Mouse (Mus musculus) liver, embryonic 13.5 days (tissue): ENCODE data around the gene Rangrf. TPM values are rescaled to one million over a fixed set of nuclear protein-coding genes. Genes with fewer than 3 reads are reported as not detected.
"Not testable (repeated sequence)": the region's sequence is repeated elsewhere in the genome, so short reads cannot be mapped to it uniquely, and the experiment has no call there.

Source experiments
- ATAC-seq: fragments of 200-750 bp; cut with Nextera tagmentation; 2 replicates; pipeline ENCODE4 v1.8.0; 2017; ENCODE audit warnings: low read depth, mild to moderate bottlenecking, moderate number of reproducible peaks, moderate library complexity
- DNase-seq: peaks from one replicate; pipeline ENCODE4 v3.0.0; 2022
- H3K27ac ChIP-seq: fragments of 300-500 bp; sonication (generic); 2 replicates; pipeline ENCODE4 v1.5.1; 2015; ENCODE audit warnings: moderate library complexity, mild to moderate bottlenecking, inconsistent platforms
- H3K27me3 ChIP-seq: fragments of 300-500 bp; sonication (generic); 2 replicates; pipeline ENCODE4 v1.6.1; 2015; ENCODE audit warnings: mild to moderate bottlenecking, inconsistent platforms
- H3K36me3 ChIP-seq: fragments of 300-500 bp; sonication (generic); 2 replicates; pipeline ENCODE4 v1.6.1; 2015; ENCODE audit warnings: mild to moderate bottlenecking, inconsistent platforms
- H3K4me1 ChIP-seq: fragments of 300-500 bp; sonication (generic); replicated peaks from 2 replicates; pipeline ENCODE4 v1.6.1; 2015; ENCODE audit warnings: inconsistent platforms
- H3K4me2 ChIP-seq: fragments of 300-500 bp; sonication (generic); 2 replicates; pipeline ENCODE4 v1.6.1; 2015; ENCODE audit warnings: inconsistent platforms, mild to moderate bottlenecking, moderate library complexity
- H3K4me3 ChIP-seq: fragments of 300-500 bp; sonication (generic); replicated peaks from 2 replicates; pipeline ENCODE4 v1.5.1; 2015; ENCODE audit warnings: mild to moderate bottlenecking, inconsistent platforms
- H3K9ac ChIP-seq: fragments of 300-500 bp; sonication (generic); 2 replicates; pipeline ENCODE4 v1.6.1; 2015; ENCODE audit warnings: mild to moderate bottlenecking, inconsistent platforms
- H3K9me3 ChIP-seq: fragments of 300-500 bp; sonication (generic); replicated peaks from 2 replicates; pipeline ENCODE4 v1.6.1; 2016; ENCODE audit warnings: inconsistent platforms
- WGBS: fragments of 180-500 bp; shearing (Covaris S2); methylation state at CpG from one replicate; pipeline ENCODE4 v1.1.7; 2015; ENCODE audit not compliant: insufficient replicate concordance; 5-methylcytosine and 5-hydroxymethylcytosine counted together
- polyA plus RNA-seq: library from polyadenylated mRNA; unstranded; fragments of >200 nt; fragmentation: Nextera tagmentation; extraction: Ambion mirVana; gene quantifications from 2 replicates; pipeline ENCODE4 v1.2.1, GENCODE M21; 2015

The Rangrf gene
- polyA plus RNA-seq, 1 experiment from 2014 or later, result 52.4 TPM

DNA sequence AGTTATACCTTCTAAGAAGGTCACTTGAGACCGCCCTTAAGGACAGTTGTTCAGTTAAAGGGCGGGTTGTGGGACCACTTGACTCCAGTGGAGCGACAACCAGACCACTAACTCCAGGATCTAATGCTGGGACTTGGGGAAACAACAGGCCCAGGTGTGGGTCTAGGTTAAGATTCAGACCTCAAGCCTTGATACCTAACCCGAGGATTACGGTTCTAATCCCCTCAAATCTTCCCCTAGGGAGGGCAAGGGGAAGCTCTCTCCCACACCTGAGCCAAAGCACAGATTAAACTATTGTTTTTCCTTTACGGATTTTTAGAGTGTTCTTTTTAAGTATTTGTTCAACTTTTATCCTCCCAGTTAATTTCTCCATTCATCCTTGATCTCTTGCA lies 930 bp downstream of the Rangrf start:
- 38% methylated on average over 6 of the region's 6 CpGs for WGBS
- H3K36me3 ChIP-seq, result no peaks in the 10 kb centered on the region

GRCm38 (mm10) chr11:68973250-68974058 lies 1.5 kb downstream of the Rangrf start:
- Histone ChIP-seq H3K9ac (peak overlapping the region; percentile 50), H3K4me2 (peak overlapping the region; percentile 73), H3K4me3 (peak overlapping the region; percentile 57), H3K4me1 (peaks cover 32% of the 10 kb centered on the region), H3K27ac (0 out of 2 replicates have a peak overlapping the region, but pooled peaks have one; percentile 13)
- WGBS, result under 1% methylated on average over 38 of the region's 38 CpGs
- H3K9me3 ChIP-seq, H3K36me3 ChIP-seq, H3K27me3 ChIP-seq: not testable (repeated sequence)
- ATAC-seq (peak; percentile 87), DNase-seq (peak; percentile 83)

More for the DNA sequence above, 930 bp downstream of the Rangrf start:
- DNase-seq (no peak), ATAC-seq (no peak)
- peak overlapping the region; percentile 73 for H3K4me2 ChIP-seq
- H3K27ac ChIP-seq, result no peak overlapping the region
- peak overlapping the region; percentile 57 for H3K4me3 ChIP-seq
- no peaks in the 10 kb centered on the region for H3K9me3 ChIP-seq
- H3K27me3 ChIP-seq, result no peaks in the 10 kb centered on the region
- H3K9ac ChIP-seq, result peak overlapping the region; percentile 49; the same call in 1 of the 2 replicates
- H3K4me1 ChIP-seq, result peaks cover 27% of the 10 kb centered on the region

DNA sequence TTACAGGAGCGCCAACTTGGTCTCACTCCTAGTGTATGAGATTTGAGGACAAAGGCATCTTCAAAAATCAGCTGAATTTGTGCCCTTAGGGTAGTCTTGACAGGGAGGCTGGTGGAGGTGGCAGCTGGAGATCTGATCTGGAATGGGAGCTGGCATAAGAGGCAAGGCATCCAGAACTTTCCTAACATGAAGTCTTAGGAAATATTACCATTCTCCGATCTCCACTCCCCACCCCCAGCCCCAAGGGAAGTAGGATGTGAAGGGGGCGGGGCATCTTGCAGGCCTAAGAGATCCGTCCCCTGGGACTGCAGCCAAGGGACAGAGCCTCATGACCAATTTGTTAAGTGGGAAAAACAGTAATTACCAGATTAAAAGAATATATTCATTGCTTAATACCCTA lies 4.8 kb downstream of the Rangrf start:
- Histone ChIP-seq H3K4me2 (no peak overlapping the region), H3K36me3 (no peaks in the 10 kb centered on the region), H3K27me3 (no peaks in the 10 kb centered on the region), H3K4me3 (no peak overlapping the region), H3K9me3 (no peaks in the 10 kb centered on the region), H3K27ac (no peak overlapping the region; the same call in 1 of the 2 replicates), H3K4me1 (peaks cover 50% of the 10 kb centered on the region), H3K9ac (no peak overlapping the region)
- WGBS, result 81% methylated on average over 4 of the region's 4 CpGs
- DNase-seq (no peak), ATAC-seq (no peak)

GRCm38 (mm10) chr11:68968752-68969151 lies 6.2 kb downstream of the Rangrf start:
- H3K4me3 ChIP-seq, result no peak overlapping the region
- peaks cover 41% of the 10 kb centered on the region for H3K4me1 ChIP-seq
- no peaks in the 10 kb centered on the region for H3K27me3 ChIP-seq
- H3K4me2 ChIP-seq, result peak overlapping the region; percentile 95
- H3K27ac ChIP-seq, result no peak overlapping the region
- DNase-seq (no peak), ATAC-seq (no peak)
- H3K36me3 ChIP-seq, result no peaks in the 10 kb centered on the region
- 80% methylated on average over 11 of the region's 11 CpGs for WGBS
- peak overlapping the region; percentile 65 for H3K9ac ChIP-seq
- no peaks in the 10 kb centered on the region for H3K9me3 ChIP-seq

DNA sequence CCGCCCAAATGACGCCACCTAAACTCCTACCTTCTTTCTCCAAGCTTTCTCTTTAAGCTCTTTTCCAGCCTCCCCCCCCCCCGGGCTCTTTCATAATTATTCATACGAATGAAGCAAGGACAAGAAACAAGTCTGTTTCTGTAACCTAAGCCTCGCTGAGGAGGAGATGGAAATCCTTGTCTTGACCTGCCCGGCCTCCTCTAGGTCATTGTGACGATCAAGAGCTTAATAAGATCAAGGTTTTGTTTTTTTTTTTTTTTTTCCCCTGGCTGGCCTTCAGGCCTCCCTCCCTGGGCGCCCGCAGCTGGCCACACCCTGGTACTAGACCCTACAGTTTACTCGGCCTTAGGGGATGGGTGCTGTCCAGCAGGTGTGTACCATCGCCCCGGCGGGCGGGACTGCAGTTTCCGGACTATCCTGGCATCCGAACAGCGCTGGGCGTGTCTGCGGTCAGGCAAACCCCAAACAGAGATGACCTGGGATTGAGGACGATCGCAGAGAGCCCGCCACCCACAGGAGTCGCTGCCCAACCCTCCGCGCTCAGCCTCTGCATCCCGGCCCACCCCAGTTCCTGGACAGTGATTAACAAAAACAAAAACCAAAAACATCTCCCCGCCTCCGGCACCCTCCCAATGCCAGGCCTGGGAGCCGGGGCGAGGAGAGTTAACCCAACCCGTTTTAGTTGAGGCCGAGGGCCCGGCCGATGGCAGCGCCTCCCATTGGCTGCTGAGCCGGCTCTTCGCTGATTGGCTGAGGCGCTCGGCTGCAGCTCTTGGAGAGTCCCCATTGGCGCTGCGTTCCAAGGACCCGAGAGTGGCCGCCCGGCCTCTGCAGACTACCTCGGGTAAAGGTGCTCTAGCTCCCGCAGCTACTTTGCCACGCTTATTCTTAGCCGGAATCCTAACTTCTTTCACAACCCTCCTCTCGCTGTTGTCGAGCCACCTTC lies 7.4 kb downstream of the Rangrf start, which contains the start of gene Slc25a35:
TSS of gene Slc25a35 (plus strand) at position 795 of the 946 bp plus-strand sequence.
- peak; percentile 88 for DNase-seq
- H3K27me3 ChIP-seq, result no peaks in the 10 kb centered on the region
- peak within 1 kb of the TSS; percentile 67 for H3K9ac ChIP-seq
- no peaks in the 10 kb centered on the region for H3K9me3 ChIP-seq
- peak within 1 kb of the TSS; percentile 81 for H3K27ac ChIP-seq
- no peaks in the 10 kb centered on the region for H3K36me3 ChIP-seq
- H3K4me1 ChIP-seq, result peaks cover 36% of the 10 kb centered on the region
- ATAC-seq, result peak; percentile 97
- 2% methylated on average over 50 of the region's 50 CpGs for WGBS
- H3K4me3 ChIP-seq, result peak within 1 kb of the TSS; percentile 68
- peak within 1 kb of the TSS; percentile 95 for H3K4me2 ChIP-seq

GRCm38 (mm10) chr11:68966554-68966953 lies 8.4 kb downstream of the Rangrf start:
- Histone ChIP-seq H3K9ac (no peak overlapping the region), H3K27me3 (no peaks in the 10 kb centered on the region), H3K4me1 (peaks cover 34% of the 10 kb centered on the region), H3K9me3 (no peaks in the 10 kb centered on the region), H3K36me3 (no peaks in the 10 kb centered on the region), H3K27ac (no peak overlapping the region), H3K4me2 (peak overlapping the region; percentile 95), H3K4me3 (no peak overlapping the region)
- DNase-seq (no peak), ATAC-seq (no peak)
- WGBS, result 33% methylated on average over 1 of the region's 1 CpGs

DNA sequence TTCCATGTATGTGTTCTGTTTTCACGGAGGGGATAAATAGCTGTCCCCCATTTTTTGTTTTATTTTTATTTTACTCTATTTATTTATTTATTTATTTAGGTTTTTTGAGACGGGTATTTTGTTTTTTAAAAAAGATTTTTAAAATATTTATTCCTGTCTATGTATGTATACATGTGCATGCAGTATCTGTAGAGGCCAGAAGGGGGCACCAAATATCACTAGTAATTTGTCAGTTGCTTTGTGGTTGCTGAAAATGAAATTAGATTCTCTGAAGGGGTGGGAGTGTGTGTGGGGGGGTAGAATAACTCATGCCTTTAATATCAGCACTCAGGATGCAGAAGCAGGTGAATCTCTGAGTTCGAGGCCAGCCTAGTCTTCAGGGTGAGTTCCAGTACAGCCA lies 9.1 kb downstream of the Rangrf start:
- Histone ChIP-seq H3K9me3 (no peaks in the 10 kb centered on the region), H3K4me3 (no peak overlapping the region), H3K27me3 (no peaks in the 10 kb centered on the region), H3K9ac (no peak overlapping the region), H3K4me1 (peaks cover 33% of the 10 kb centered on the region), H3K36me3 (no peaks in the 10 kb centered on the region), H3K27ac (no peak overlapping the region), H3K4me2 (no peak overlapping the region)
- 14% methylated on average over 3 of the region's 3 CpGs for WGBS
- DNase-seq (peak; percentile 49), ATAC-seq (no peak)

DNA sequence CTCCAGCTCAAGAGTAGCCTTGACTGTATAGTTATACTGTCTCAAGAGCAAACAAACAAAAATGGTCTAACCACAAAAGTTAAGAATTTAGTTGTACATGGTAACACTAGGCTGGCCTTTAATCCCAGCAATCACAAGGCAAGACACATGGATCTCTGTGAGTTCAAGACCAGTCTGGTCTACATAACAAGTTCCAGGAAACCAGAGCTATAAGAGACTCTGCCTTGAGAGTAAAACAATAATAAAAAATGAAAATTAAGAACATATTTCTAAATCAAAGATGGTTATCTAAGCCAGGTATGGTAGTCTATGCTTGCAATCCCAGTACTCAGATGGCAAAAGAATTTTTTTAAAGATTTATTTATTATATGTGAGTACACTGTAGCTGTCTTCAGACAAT lies 9.9 kb downstream of the Rangrf start:
- ATAC-seq (no peak), DNase-seq (no peak)
- H3K4me2 ChIP-seq, result no peak overlapping the region

DNA sequence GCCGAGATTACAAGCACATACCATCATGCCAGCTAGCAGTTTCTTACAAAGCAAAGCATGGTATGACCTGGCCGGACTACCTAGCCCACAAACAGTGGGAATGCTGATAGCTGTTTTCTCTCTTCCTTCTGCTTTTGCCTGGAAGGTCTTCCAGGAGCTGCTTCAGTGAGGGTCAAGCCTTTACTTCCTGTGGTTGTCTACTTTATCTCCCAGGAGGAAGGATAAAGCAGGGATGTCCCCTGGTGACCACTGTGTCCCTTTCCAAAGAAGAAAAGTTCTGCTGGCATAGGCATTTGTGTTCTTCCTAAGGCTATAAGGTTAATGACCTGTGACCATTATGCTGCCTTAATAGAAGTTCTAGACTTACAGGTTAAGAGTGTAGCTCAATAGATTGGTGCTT lies 11.6 kb downstream of the Rangrf start:
- Histone ChIP-seq H3K4me3 (no peak overlapping the region), H3K9ac (no peak overlapping the region), H3K4me1 (peaks cover 27% of the 10 kb centered on the region), H3K27ac (no peak overlapping the region), H3K9me3 (no peaks in the 10 kb centered on the region), H3K4me2 (no peak overlapping the region), H3K27me3 (0 out of 2 replicates have a peak, but pooled peaks cover under 1% of the 10 kb centered on the region), H3K36me3 (no peaks in the 10 kb centered on the region)
- ATAC-seq (no peak), DNase-seq (no peak)
- 54% methylated on average over 2 of the region's 2 CpGs for WGBS

More for the DNA sequence above, 9.9 kb downstream of the Rangrf start:
- H3K9me3 ChIP-seq, result no peaks in the 10 kb centered on the region
- H3K9ac ChIP-seq, result no peak overlapping the region
- peaks cover 33% of the 10 kb centered on the region for H3K4me1 ChIP-seq
- no peak overlapping the region for H3K4me3 ChIP-seq
- H3K27ac ChIP-seq, result no peak overlapping the region
- no peaks in the 10 kb centered on the region for H3K27me3 ChIP-seq
- no peaks in the 10 kb centered on the region for H3K36me3 ChIP-seq

DNA sequence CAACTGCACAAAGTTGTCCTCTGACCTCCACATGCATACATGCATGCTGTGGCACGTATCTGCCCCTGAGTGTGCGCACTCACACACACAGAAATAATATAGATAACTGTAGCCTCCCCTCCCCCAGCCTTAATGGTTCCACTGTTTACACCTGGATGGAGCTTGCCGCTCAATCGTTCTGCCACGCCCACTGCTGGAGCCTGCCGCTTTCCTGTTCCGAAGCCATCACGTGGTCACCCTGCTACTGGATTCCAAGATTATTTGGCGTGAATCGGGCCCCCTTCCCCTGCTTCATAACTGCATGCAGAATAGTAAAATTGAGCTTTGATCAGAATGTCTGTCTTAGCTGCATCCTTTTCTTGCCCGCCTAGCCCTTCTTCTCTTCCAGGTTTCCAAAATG lies 12.8 kb downstream of the Rangrf start:
- not testable (repeated sequence) for DNase-seq, H3K27ac ChIP-seq, H3K4me2 ChIP-seq, H3K4me3 ChIP-seq, H3K9me3 ChIP-seq, ATAC-seq, H3K36me3 ChIP-seq, H3K9ac ChIP-seq
- H3K27me3 ChIP-seq, result peaks cover 10% of the 10 kb centered on the region
- peaks cover 18% of the 10 kb centered on the region for H3K4me1 ChIP-seq
- 31% methylated on average over 11 of the region's 11 CpGs for WGBS

GRCm38 (mm10) chr11:68961596-68961995 lies 13.4 kb downstream of the Rangrf start:
- no peak for DNase-seq
- Histone ChIP-seq H3K36me3 (no peaks in the 10 kb centered on the region), H3K9me3 (no peaks in the 10 kb centered on the region), H3K4me2 (no peak overlapping the region), H3K4me3 (no peak overlapping the region), H3K9ac (no peak overlapping the region), H3K27me3 (peaks cover 16% of the 10 kb centered on the region), H3K4me1 (peaks cover 13% of the 10 kb centered on the region; the same call in 1 of the 2 replicates), H3K27ac (no peak overlapping the region)
- 68% methylated on average over 3 of the region's 3 CpGs for WGBS
- no peak for ATAC-seq
